Mouse (Mus musculus): Measurements from ENCODE around the gene Pla2g2f.

Pla2g2f gene

GRCm38 (mm10) chr4:138757416-138757815 is at the start of gene Pla2g2f:
Pla2g2f (minus strand) TSS chr4:138757626.
- CTCF ChIA-PET: no interaction called here

- CTCF ChIA-PET: no interaction called here
Observed at GRCm38 (mm10) chr4:138806920-138807541, 49.6 kb upstream of the Pla2g2f start.

GRCm38 (mm10) chr4:138806160-138806559 is 48.7 kb upstream of the Pla2g2f start:
- CTCF ChIA-PET: no interaction called here

- CTCF ChIA-PET: no interaction called here
Observed at GRCm38 (mm10) chr4:138805248-138805647, 47.8 kb upstream of the Pla2g2f start.

- CTCF ChIA-PET: interaction anchor here (0.7 kb wide), 1 partner anchor 12 kb away, joined by 3 read pairs; no protein-coding TSS in a partner anchor
Observed at GRCm38 (mm10) chr4:138802917-138803316, 45.5 kb upstream of the Pla2g2f start.

GRCm38 (mm10) chr4:138801631-138802030 is 44.2 kb upstream of the Pla2g2f start:
- CTCF ChIA-PET: no interaction called here

- CTCF ChIA-PET: no interaction called here
Observed at GRCm38 (mm10) chr4:138800134-138800744, 42.8 kb upstream of the Pla2g2f start.

- CTCF ChIA-PET: no interaction called here
Observed at GRCm38 (mm10) chr4:138797217-138797570, 39.8 kb upstream of the Pla2g2f start.

- CTCF ChIA-PET: no interaction called here
Observed at GRCm38 (mm10) chr4:138796513-138797216, 39.2 kb upstream of the Pla2g2f start.

GRCm38 (mm10) chr4:138794344-138794743 is 36.9 kb upstream of the Pla2g2f start:
- CTCF ChIA-PET: no interaction called here

GRCm38 (mm10) chr4:138793276-138793675 is 35.9 kb upstream of the Pla2g2f start:
- CTCF ChIA-PET: no interaction called here

GRCm38 (mm10) chr4:138792599-138792998 is 35.2 kb upstream of the Pla2g2f start:
- CTCF ChIA-PET: no interaction called here

- CTCF ChIA-PET: no interaction called here
Observed at GRCm38 (mm10) chr4:138791452-138791851, 34.0 kb upstream of the Pla2g2f start.

- CTCF ChIA-PET: no interaction called here
Observed at GRCm38 (mm10) chr4:138788381-138788780, 31.0 kb upstream of the Pla2g2f start.

- CTCF ChIA-PET: no interaction called here
Observed at GRCm38 (mm10) chr4:138786141-138786540, 28.7 kb upstream of the Pla2g2f start.

- CTCF ChIA-PET: no interaction called here
Observed at GRCm38 (mm10) chr4:138785721-138786120, 28.3 kb upstream of the Pla2g2f start.

GRCm38 (mm10) chr4:138782098-138782497 is 24.7 kb upstream of the Pla2g2f start:
- CTCF ChIA-PET: no interaction called here

GRCm38 (mm10) chr4:138780300-138780699 is 22.9 kb upstream of the Pla2g2f start:
- CTCF ChIA-PET: no interaction called here

GRCm38 (mm10) chr4:138777417-138778407 is 20.3 kb upstream of the Pla2g2f start:
- CTCF ChIA-PET: no interaction called here

GRCm38 (mm10) chr4:138775435-138775834 is 18.0 kb upstream of the Pla2g2f start, which contains the start of gene Pla2g2d:
Pla2g2d (plus strand) TSS chr4:138775735.
- CTCF ChIA-PET: no interaction called here

- CTCF ChIA-PET: no interaction called here
Observed at GRCm38 (mm10) chr4:138772386-138772785, 15.0 kb upstream of the Pla2g2f start.

GRCm38 (mm10) chr4:138771970-138772369 is 14.5 kb upstream of the Pla2g2f start:
- CTCF ChIA-PET: no interaction called here

Data from spleen, embryonic (tissue).